ENCODE assay signal across 17 mouse cellular contexts in genomic region chr2:158720715-158721370, GRCm38 (mm10). TPM values are rescaled to one million over a fixed set of nuclear protein-coding genes. Genes with fewer than 3 reads are reported as not detected.
A peak's percentile ranks its signal among the peaks of the same experiment; 100 is the strongest.
DNase-seq lines count a peak whose midpoint lies in the region; ATAC-seq and TF ChIP-seq lines count a peak whose summit lies in the region.
"Had no signal": no experiment of that assay in that cellular context is flagged by ENCODE, and none has a peak within 500 bp of the region (broad histone marks: within the 10 kb centered on the region; RNA-seq: fewer than 3 reads in every experiment).

No protein-coding gene starts in this region.

- H3K9me3 ChIP-seq in midbrain, embryonic 12.5 days: no peaks in the 10 kb centered on the region
- H3K9me3 ChIP-seq in midbrain, embryonic 14.5 days (ENCODE audit: control insufficient read depth, low read length): no peaks in the 10 kb centered on the region
- no peaks in the 10 kb centered on the region for H3K9me3 ChIP-seq in kidney, postnatal 0 days (replicated peaks; ENCODE audit: low read length)
- H3K9me3 ChIP-seq in stomach, postnatal 0 days (ENCODE audit: control insufficient read depth, low read length): no peaks in the 10 kb centered on the region
- H3K9me3 ChIP-seq: embryonic facial prominence, embryonic 12.5 days; forebrain, embryonic 15.5 days; heart, embryonic 15.5 days; hindbrain, embryonic 10.5 days; liver, embryonic 15.5 days had no signal

- peaks cover 20% of the 10 kb centered on the region for H3K4me1 ChIP-seq in midbrain, embryonic 12.5 days
- H3K4me1 ChIP-seq in midbrain, embryonic 14.5 days (ENCODE audit: control insufficient read depth, insufficient read depth, low read length): peaks cover 4% of the 10 kb centered on the region; the same call in 1 of the 2 replicates
- H3K4me1 ChIP-seq in kidney, postnatal 0 days (replicated peaks; ENCODE audit: insufficient read depth, low read length): no peaks in the 10 kb centered on the region
- H3K4me1 ChIP-seq in stomach, postnatal 0 days (replicated peaks; ENCODE audit: control insufficient read depth, insufficient read depth): no peaks in the 10 kb centered on the region
- H3K4me1 ChIP-seq: liver, embryonic 15.5 days had no signal

- 0 out of 2 replicates have a peak, but pooled peaks cover 4% of the 10 kb centered on the region for H3K27me3 ChIP-seq in midbrain, embryonic 12.5 days
- H3K27me3 ChIP-seq in midbrain, embryonic 14.5 days (ENCODE audit: control insufficient read depth, insufficient read depth, low read length): no peaks in the 10 kb centered on the region
- H3K27me3 ChIP-seq in kidney, postnatal 0 days (ENCODE audit: insufficient read depth, low read length): no peaks in the 10 kb centered on the region
- H3K27me3 ChIP-seq in stomach, postnatal 0 days (ENCODE audit: control insufficient read depth, insufficient read depth, low read length): no peaks in the 10 kb centered on the region
- H3K27me3 ChIP-seq: embryonic facial prominence, embryonic 12.5 days; forebrain, embryonic 15.5 days; heart, embryonic 15.5 days had no signal

- H3K4me2 ChIP-seq in midbrain, embryonic 12.5 days (replicated peaks): no peak overlapping the region
- H3K4me2 ChIP-seq in midbrain, embryonic 14.5 days (ENCODE audit: low read length): no peak overlapping the region
- no peak overlapping the region for H3K4me2 ChIP-seq in kidney, postnatal 0 days (ENCODE audit: low read length)
- no peak overlapping the region for H3K4me2 ChIP-seq in stomach, postnatal 0 days (replicated peaks; ENCODE audit: low read depth)
- H3K4me2 ChIP-seq: embryonic facial prominence, embryonic 12.5 days; forebrain, embryonic 15.5 days; heart, embryonic 15.5 days; liver, embryonic 15.5 days had no signal

- no peak for TF ChIP-seq CTCF in kidney, postnatal 0 days (IDR thresholded peaks at IDR 0.05; ENCODE audit: low read depth)
- TF ChIP-seq CTCF in stomach, postnatal 0 days (IDR thresholded peaks at IDR 0.05; ENCODE audit: low read depth): no peak

- WGBS in midbrain, embryonic 12.5 days: 74% methylated on average over 16 of the region's 16 CpGs
- 74% methylated on average over 16 of the region's 16 CpGs for WGBS in midbrain, embryonic 14.5 days
- 67% methylated on average over 16 of the region's 16 CpGs for WGBS in kidney, postnatal 0 days
- WGBS in stomach, postnatal 0 days: 59% methylated on average over 16 of the region's 16 CpGs

- TF ChIP-seq EP300 in stomach, postnatal 0 days (optimal IDR thresholded peaks at IDR 0.05): no peak

- H3K36me3 ChIP-seq in midbrain, embryonic 12.5 days: no peaks in the 10 kb centered on the region
- H3K36me3 ChIP-seq in midbrain, embryonic 14.5 days (ENCODE audit: control insufficient read depth, insufficient read depth, low read length): no peaks in the 10 kb centered on the region
- H3K36me3 ChIP-seq in kidney, postnatal 0 days (ENCODE audit: insufficient read depth, low read length): no peaks in the 10 kb centered on the region
- no peaks in the 10 kb centered on the region for H3K36me3 ChIP-seq in stomach, postnatal 0 days (ENCODE audit: control insufficient read depth, insufficient read depth, low read length)
- H3K36me3 ChIP-seq: embryonic facial prominence, embryonic 12.5 days; forebrain, embryonic 15.5 days; heart, embryonic 15.5 days; hindbrain, embryonic 10.5 days; liver, embryonic 15.5 days had no signal

- H3K4me3 ChIP-seq in midbrain, embryonic 12.5 days: no peak overlapping the region
- no peak overlapping the region for H3K4me3 ChIP-seq in midbrain, embryonic 14.5 days (replicated peaks; ENCODE audit: low read depth, low read length)
- H3K4me3 ChIP-seq in kidney, postnatal 0 days (replicated peaks; ENCODE audit: low read depth, low read length): no peak overlapping the region
- H3K4me3 ChIP-seq in stomach, postnatal 0 days (ENCODE audit: low read depth, low read length): no peak overlapping the region
- H3K4me3 ChIP-seq: embryonic facial prominence, embryonic 12.5 days; forebrain, embryonic 15.5 days; heart, adult 2 months; heart, embryonic 15.5 days; hindbrain, embryonic 10.5 days; liver, embryonic 15.5 days had no signal

- ATAC-seq in midbrain, embryonic 12.5 days (ENCODE audit: low FRiP score, low read depth): 0 out of 2 replicates have a peak, but pooled peaks have one; percentile 42
- ATAC-seq in midbrain, embryonic 14.5 days (ENCODE audit: low FRiP score, low TSS enrichment): no peak
- ATAC-seq in kidney, postnatal 0 days (replicated peaks; ENCODE audit: low FRiP score, low read depth): peak; percentile 65
- peak; percentile 56; the same call in 1 of the 2 replicates for ATAC-seq in stomach, postnatal 0 days (ENCODE audit: low FRiP score, low TSS enrichment)
- ATAC-seq: forebrain, embryonic 15.5 days had no signal

- H3K27ac ChIP-seq in midbrain, embryonic 12.5 days (replicated peaks): no peak overlapping the region
- H3K27ac ChIP-seq in midbrain, embryonic 14.5 days (replicated peaks; ENCODE audit: low read depth, low read length): no peak overlapping the region
- no peak overlapping the region for H3K27ac ChIP-seq in kidney, postnatal 0 days
- H3K27ac ChIP-seq in stomach, postnatal 0 days (replicated peaks): no peak overlapping the region
- H3K27ac ChIP-seq: embryonic facial prominence, embryonic 12.5 days; forebrain, embryonic 15.5 days; heart, adult 2 months; heart, embryonic 15.5 days; hindbrain, embryonic 10.5 days; liver, embryonic 15.5 days had no signal

- peak; percentile 85 for DNase-seq in kidney, adult 18-20 months
- no peak for DNase-seq in kidney, postnatal 10 days
- DNase-seq in midbrain, embryonic 14.5 days: no peak
- DNase-seq in kidney, postnatal 0 days (ENCODE audit: low spot score): no peak
- DNase-seq in stomach, postnatal 0 days (ENCODE audit: low spot score): no peak
- no peak for DNase-seq in adrenal gland, postnatal 14 days
- DNase-seq: adrenal gland, adult 2 months; cerebellum, adult 11 months; heart, adult 2 months; right cerebral cortex, postnatal 25 days; thymus, adult 18-20 months had no signal

- H3K9ac ChIP-seq in midbrain, embryonic 12.5 days (replicated peaks): no peak overlapping the region
- no peak overlapping the region for H3K9ac ChIP-seq in midbrain, embryonic 14.5 days (replicated peaks; ENCODE audit: low read length)
- H3K9ac ChIP-seq in kidney, postnatal 0 days (ENCODE audit: low read depth, low read length): no peak overlapping the region
- H3K9ac ChIP-seq in stomach, postnatal 0 days (ENCODE audit: low read length): no peak overlapping the region
- H3K9ac ChIP-seq: embryonic facial prominence, embryonic 12.5 days; forebrain, embryonic 15.5 days; heart, embryonic 15.5 days; liver, embryonic 15.5 days had no signal

RNA-seq across cellular contexts. Expression of gene Fam83d, which starts 47.0 kb away (rescaled TPM):
- 38.9 and 41.6 TPM in 2 replicates for polyA plus RNA-seq in midbrain, embryonic 12.5 days (2016; fragmentation: Nextera tagmentation; extraction: Ambion mirVana)
- 5.8 and 11.7 TPM in 2 replicates for polyA plus RNA-seq in midbrain, embryonic 14.5 days (2014; fragmentation: Nextera tagmentation; extraction: Ambion mirVana)
- polyA plus RNA-seq in kidney, postnatal 0 days (2015; fragmentation: Nextera tagmentation; extraction: Ambion mirVana): 20.9 and 23.5 TPM in 2 replicates
- polyA plus RNA-seq in stomach, postnatal 0 days (2015; fragmentation: Nextera tagmentation; extraction: Ambion mirVana): 61.1 and 61.3 TPM in 2 replicates
- total RNA-seq in adrenal gland, postnatal 14 days (2021): 5.8 TPM in 2 replicates

RNA-seq across cellular contexts. Expression of gene Ppp1r16b, which starts 55.6 kb away (rescaled TPM):
- polyA plus RNA-seq in midbrain, embryonic 12.5 days (2016; fragmentation: Nextera tagmentation; extraction: Ambion mirVana): 3.5 and 4.2 TPM in 2 replicates
- 16.1 and 21.0 TPM in 2 replicates for polyA plus RNA-seq in midbrain, embryonic 14.5 days (2014; fragmentation: Nextera tagmentation; extraction: Ambion mirVana)
- 10.1 TPM in 2 replicates for polyA plus RNA-seq in kidney, postnatal 0 days (2015; fragmentation: Nextera tagmentation; extraction: Ambion mirVana)
- polyA plus RNA-seq in stomach, postnatal 0 days (2015; fragmentation: Nextera tagmentation; extraction: Ambion mirVana): 2.0 and 2.1 TPM in 2 replicates
- total RNA-seq in adrenal gland, postnatal 14 days (2021): 11.5 and 16.0 TPM in 2 replicates
